Mouse (Mus musculus) lung, postnatal 0 days (tissue): Measurements from ENCODE around the gene Ccs.

Experiments used
- CTCF ChIP-seq: IDR thresholded peaks from 2 replicates; pipeline ENCODE4 v1.5.1; 2016; ENCODE audit warnings: antibody characterized with exemption, mild to moderate bottlenecking
- EP300 ChIP-seq: IDR thresholded peaks from 2 replicates; pipeline ENCODE4 v1.6.1; 2016; ENCODE audit warnings: antibody characterized with exemption, mild to moderate bottlenecking, control low read depth

GRCm38 (mm10) chr19:4795929-4796328 is 43.2 kb downstream of the Ccs start:
- TF ChIP-seq CTCF: no peak
- no peak for TF ChIP-seq EP300
